Mouse (Mus musculus): ENCODE data around the gene Ube2j2. TPM values are rescaled to one million over a fixed set of nuclear protein-coding genes. Genes with fewer than 3 reads are reported as not detected.

Ube2j2 gene
- total RNA-seq (2021), result 76.3 and 78.4 TPM in 2 replicates
- long read RNA-seq, experiment 1, transcript Ube2j2-201 (8 exons, 3,483 nt), result major isoform, 31 of 80 reads
- long read RNA-seq, experiment 1, transcript Ube2j2-205 (8 exons, 1,434 nt), result minor isoform, 12 of 80 reads
- long read RNA-seq, experiment 1, transcript Ube2j2-213 (7 exons, 3,339 nt), result minor isoform, 15 of 80 reads
- long read RNA-seq, experiment 1, transcript Ube2j2-202 (7 exons, 1,309 nt), result minor isoform, 8 of 80 reads
- long read RNA-seq, experiment 1, partial matches to known transcripts, result 2 of 80 reads
- long read RNA-seq, experiment 1, other reads (novel, unspliced or antisense), result 12 of 80 reads
- long read RNA-seq, experiment 2, transcript Ube2j2-201 (8 exons, 3,483 nt), result major isoform, 23 of 61 reads
- long read RNA-seq, experiment 2, transcript Ube2j2-213 (7 exons, 3,339 nt), result minor isoform, 11 of 61 reads
- long read RNA-seq, experiment 2, transcript Ube2j2-205 (8 exons, 1,434 nt), result minor isoform, 5 of 61 reads
- long read RNA-seq, experiment 2, partial matches to known transcripts, result 2 of 61 reads
- long read RNA-seq, experiment 2, other reads (novel, unspliced or antisense), result 16 of 61 reads

GRCm38 (mm10) chr4:155943534-155944249 is at the start of gene Ube2j2:
Gene Ube2j2 (plus strand): TSS chr4:155943831.
- DNase-seq, result peak; percentile 96

DNA sequence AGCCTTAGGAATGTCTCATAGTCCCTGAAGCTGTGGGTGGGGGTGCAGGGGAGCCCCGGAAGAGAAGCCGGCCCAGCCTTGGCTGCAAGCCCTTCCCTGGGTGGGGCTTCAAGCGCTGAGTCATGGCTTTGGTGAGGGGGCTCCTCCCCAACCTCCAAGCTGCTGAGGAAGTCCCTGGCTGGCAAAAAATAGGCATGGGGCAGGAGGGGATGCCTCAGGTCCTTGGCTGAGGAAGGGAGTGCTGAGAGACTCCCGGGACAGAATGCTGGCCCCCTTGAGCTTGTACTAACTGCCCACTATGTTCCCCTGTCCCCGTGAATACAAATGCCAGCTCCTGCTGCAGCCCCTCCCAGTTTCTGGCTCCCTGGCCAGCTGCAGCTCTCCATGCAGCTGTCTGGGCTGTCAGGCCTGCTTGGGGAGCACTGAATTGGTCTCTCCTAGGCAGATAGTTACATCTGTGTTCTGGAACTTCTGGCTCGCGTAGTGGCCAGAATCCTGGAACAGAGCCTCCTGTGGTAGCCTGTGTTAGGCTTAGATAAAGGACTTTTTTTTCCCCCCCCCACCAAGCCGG is 49.2 kb upstream of the Ube2j2 start:
- peak; percentile 82 for DNase-seq

- peak; percentile 77 for DNase-seq
Observed at GRCm38 (mm10) chr4:155895216-155895615, 48.4 kb upstream of the Ube2j2 start.

DNA sequence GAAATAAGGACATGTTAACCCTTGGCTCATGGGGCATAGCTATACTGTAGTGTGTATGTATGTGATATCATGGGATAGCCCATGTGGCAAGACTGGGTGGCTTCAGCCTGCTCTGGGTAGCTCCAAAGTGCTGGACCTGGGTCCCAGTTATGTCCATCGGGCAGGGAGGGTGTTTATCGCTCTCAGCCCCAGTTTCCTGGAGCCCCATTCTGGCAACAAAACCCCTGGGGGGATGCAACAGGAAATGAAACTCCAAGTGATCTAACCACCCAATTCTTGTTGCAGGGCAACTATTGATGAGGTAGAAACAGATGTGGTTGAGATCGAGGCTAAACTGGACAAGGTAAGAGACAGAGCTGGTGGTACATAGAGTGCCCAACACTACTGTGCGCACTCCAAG is 47.8 kb upstream of the Ube2j2 start:
- no peak for DNase-seq

GRCm38 (mm10) chr4:155896461-155896860 is 47.2 kb upstream of the Ube2j2 start:
- no peak for DNase-seq

- no peak for DNase-seq
Observed at GRCm38 (mm10) chr4:155898318-155898717, 45.3 kb upstream of the Ube2j2 start.

DNA sequence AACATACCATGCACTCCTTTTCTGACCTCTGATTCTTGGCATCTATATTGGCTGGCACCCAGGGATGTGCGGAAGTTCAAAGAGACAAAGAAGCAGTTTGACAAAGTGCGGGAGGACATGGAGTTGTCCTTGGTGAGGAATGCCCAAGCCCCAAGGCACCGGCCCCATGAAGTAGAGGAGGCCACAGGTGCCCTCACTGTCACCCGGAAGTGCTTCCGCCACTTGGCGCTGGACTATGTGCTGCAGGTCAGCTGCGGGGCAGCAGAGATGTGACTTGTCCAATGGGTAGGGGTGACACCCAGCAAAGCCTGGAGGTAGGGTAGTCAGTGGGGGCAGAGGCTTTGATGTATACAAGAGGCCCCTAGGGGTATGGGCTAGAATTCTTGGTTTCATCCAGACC is 44.3 kb upstream of the Ube2j2 start:
- no peak for DNase-seq

DNA sequence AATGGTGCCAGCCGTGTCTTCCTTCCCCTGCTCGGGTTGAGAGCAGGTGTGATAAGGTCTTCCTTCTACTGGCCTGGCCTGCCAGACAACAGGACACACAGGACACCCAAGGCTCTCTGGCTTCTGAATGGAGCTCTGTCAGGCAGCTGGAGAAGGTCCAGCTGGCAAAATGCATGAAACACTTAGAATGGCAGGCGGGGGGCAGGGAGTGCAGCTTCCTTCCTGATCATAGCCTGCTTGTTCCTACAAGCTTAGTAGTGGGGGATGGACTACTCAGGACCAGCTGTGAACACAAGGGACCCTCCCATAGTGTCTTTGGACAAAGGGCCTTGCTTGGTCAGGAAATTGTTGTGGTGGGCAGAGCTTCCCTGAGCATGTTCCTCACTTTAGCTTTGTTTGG is 42.4 kb upstream of the Ube2j2 start:
- DNase-seq, result peak; percentile 54

- peak; percentile 1 for DNase-seq
Observed at GRCm38 (mm10) chr4:155903246-155903645, 40.4 kb upstream of the Ube2j2 start.

- peak; percentile 58 for DNase-seq
Observed at GRCm38 (mm10) chr4:155904318-155905102, 39.1 kb upstream of the Ube2j2 start.

DNA sequence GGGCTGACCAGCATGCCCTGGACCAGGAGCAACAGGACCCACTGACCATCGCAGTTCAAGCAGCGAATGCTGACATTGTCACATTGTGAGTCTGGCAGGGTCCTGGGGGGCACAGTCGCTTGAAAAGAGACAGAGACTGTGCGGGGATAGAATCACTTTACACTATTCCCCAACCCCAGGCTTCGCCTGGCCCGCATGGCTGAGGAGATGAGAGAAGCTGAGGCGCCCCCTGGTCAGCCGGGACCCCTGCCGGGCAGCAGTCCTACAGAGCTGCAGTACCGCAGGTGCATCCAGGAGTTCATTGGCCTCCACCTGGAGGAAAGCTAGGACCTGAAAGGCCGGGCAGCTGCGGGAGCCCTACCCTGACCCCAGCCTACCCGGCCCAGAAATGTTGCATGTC is 38.0 kb upstream of the Ube2j2 start:
- no peak for DNase-seq

- DNase-seq, result no peak
Observed at GRCm38 (mm10) chr4:155906125-155906524, 37.5 kb upstream of the Ube2j2 start.

DNA sequence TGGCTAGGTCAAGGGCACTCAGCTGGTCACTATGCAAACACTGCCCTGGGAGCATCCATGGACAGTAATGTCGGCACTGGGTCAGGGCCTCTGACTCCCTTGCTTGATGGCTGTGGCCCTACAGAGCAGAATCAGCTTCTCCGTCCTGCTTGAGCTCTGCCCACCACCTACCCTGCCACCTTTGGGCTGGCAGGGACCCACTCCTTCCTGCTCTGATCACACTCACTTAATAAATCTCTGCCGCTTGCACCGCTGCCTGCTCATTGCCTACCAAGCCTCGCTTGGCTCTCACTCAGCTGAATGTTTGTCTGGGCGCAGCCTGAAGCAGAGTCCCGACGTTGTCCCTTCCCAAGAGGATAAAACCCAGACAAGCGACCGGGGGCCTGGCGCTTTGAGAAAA is 36.6 kb upstream of the Ube2j2 start:
- DNase-seq, result peak; percentile 18

DNA sequence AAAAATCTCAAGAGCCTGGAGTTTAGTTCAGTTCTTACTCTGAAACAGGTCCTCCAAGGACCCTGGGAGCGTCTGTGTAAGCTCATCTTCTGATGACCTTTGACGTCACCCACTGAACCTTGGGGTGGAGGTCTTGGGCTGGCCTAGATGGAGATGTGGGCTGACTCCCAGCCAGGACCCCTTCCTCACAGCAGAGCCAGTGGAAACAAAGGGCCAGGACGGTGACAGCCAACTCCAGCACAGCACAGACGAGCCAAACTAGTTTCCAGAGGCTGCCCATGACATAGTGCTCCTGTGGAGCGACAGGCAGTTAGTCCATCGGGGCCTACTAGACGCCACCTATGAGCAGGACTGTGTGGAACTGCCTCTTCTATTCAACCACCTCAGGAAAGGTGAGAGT is 35.4 kb upstream of the Ube2j2 start:
- DNase-seq, result no peak

DNA sequence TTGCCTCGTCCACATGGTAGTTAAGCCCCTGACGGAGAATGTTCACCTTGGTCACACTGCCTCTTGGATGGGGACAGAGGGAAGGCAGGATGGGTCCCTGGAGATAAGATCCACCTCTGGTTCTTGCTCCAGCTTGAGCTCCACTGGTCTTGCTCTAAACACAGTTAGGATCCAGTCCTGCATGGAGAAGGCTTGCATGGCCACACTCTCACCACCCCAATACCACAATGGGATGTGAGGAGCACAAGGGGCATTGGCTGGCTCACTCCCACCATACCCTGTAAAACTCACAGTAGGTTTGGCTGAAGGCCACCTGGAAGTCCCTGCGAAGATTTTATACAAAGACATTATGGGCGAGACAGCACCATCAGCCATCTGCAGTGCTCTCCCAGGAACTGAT is 34.9 kb upstream of the Ube2j2 start:
- DNase-seq, result no peak

DNA sequence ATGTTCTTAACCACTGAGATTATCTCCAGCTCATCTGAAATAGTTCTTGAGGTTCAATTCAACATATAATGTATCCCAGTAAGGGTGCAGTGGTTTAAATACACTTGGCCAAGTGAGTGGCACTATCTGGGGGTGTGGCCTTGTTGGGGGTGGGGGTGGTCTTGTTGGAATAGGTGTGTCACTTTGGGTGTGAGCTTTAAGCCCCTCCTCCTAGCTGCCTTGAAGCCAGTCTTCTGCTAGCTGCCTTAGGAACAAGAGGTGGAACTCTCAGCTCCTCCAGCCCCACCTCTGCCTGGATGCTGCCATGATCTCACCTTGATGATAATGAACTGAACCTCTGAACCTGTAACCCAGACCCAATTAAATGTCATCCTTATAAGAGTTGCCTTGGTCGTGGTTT is 11.6 kb upstream of the Ube2j2 start:
- no peak for DNase-seq

DNA sequence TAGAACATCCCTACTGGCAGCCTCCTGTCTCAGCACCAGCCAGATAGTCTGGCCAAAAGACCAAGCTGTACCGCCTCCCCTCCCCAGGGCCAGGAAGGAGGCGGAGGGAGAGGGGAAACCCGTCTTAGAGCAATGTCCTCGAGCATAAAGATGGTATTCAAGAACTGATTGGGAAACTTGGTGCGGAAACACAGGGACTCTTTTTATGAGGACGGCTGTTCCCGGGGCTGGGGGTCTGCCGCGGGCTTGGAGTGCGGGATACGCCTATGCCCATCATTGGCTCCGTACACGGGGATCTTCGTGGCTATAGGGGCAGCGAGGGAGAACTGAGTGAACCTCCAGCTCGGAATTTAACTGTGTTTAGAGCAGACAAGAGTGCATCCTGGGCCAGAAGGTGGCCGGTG is 580 bp upstream of the Ube2j2 start:
- DNase-seq, result peak; percentile 57

GRCm38 (mm10) chr4:155944271-155944670 is 640 bp downstream of the Ube2j2 start:
- peak; percentile 30 for DNase-seq

DNA sequence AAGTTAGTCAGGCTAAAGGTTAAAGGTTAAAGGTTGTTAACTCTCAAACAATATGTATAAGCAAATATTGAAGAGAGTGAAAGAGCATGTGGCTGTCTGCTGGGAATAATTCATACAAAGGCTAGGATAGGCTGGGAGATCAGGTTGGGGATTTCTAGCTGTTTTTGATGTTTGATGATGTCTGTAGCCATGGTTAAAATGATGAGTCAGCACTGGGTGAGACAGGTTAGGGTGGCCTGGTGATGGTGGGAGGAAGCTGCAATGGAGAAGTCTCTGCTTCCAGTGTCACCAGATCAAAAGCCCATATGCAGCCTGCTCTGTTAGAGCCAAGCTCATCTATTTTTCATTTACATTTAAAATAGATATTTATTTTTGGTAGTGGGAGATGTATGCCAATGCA is 3.5 kb downstream of the Ube2j2 start:
- no peak for DNase-seq

GRCm38 (mm10) chr4:155955491-155955890 is 11.9 kb downstream of the Ube2j2 start:
- no peak for DNase-seq

GRCm38 (mm10) chr4:155959275-155959674 is 15.6 kb downstream of the Ube2j2 start:
- DNase-seq, result peak; percentile 86

Data from adrenal gland, postnatal 14 days (tissue).